Mouse (Mus musculus) hindbrain, embryonic 16.5 days (tissue): ENCODE results near the gene Gm45785. TPM values are rescaled to one million over a fixed set of nuclear protein-coding genes. Genes with fewer than 3 reads are reported as not detected.
A peak's percentile ranks its signal among the peaks of the same experiment; 100 is the strongest.

ENCODE experiments used
- ATAC-seq: fragments of 200-750 bp; cut with Nextera tagmentation; 2 replicates; pipeline ENCODE4 v1.8.0; 2017; ENCODE audit warnings: moderate TSS enrichment, moderate library complexity
- H3K27ac ChIP-seq: fragments of 300-500 bp; sonication (generic); 2 replicates; pipeline ENCODE4 v1.5.1; 2014; ENCODE audit warnings: low read depth, mild to moderate bottlenecking, control low read depth, low read length, moderate library complexity
- H3K27me3 ChIP-seq: fragments of 300-500 bp; sonication (generic); replicated peaks from 2 replicates; pipeline ENCODE4 v1.6.1; 2014; ENCODE audit warnings: low read length; ENCODE audit not compliant: control insufficient read depth, insufficient read depth
- H3K36me3 ChIP-seq: fragments of 300-500 bp; sonication (generic); 2 replicates; pipeline ENCODE4 v1.6.1; 2014; ENCODE audit warnings: mild to moderate bottlenecking, low read length, moderate library complexity, mixed read lengths; ENCODE audit not compliant: control insufficient read depth, insufficient read depth
- H3K4me1 ChIP-seq: fragments of 300-500 bp; sonication (generic); 2 replicates; pipeline ENCODE4 v1.6.1; 2014; ENCODE audit warnings: low read depth, low read length; ENCODE audit not compliant: control insufficient read depth, insufficient read depth
- H3K4me2 ChIP-seq: fragments of 300-500 bp; sonication (generic); 2 replicates; pipeline ENCODE4 v1.6.1; 2014; ENCODE audit warnings: mild to moderate bottlenecking, low read length, control low read depth, moderate library complexity
- H3K4me3 ChIP-seq: fragments of 300-500 bp; sonication (generic); 2 replicates; pipeline ENCODE4 v1.5.1; 2014; ENCODE audit warnings: mild to moderate bottlenecking, low read length, control low read depth, moderate library complexity
- H3K9ac ChIP-seq: fragments of 300-500 bp; sonication (generic); 2 replicates; pipeline ENCODE4 v1.6.1; 2014; ENCODE audit warnings: low read depth, mild to moderate bottlenecking, control low read depth, low read length, moderate library complexity
- H3K9me3 ChIP-seq: fragments of 300-500 bp; sonication (generic); 2 replicates; pipeline ENCODE4 v1.6.1; 2014; ENCODE audit warnings: mild to moderate bottlenecking, low read length, moderate library complexity; ENCODE audit not compliant: control insufficient read depth
- WGBS: fragments of 180-500 bp; shearing (Covaris S2); extraction: QIAGEN DNeasy Blood & Tissue Kit; methylation state at CpG from one replicate; pipeline ENCODE4 v1.1.7; 2014; 5-methylcytosine and 5-hydroxymethylcytosine counted together
- polyA plus RNA-seq: library from polyadenylated mRNA; unstranded; fragments of >200 nt; fragmentation: Nextera tagmentation; extraction: Ambion mirVana; gene quantifications from 2 replicates; pipeline ENCODE4 v1.2.1, GENCODE M21; 2015

Gm45785 gene
- polyA plus RNA-seq, 1 experiment from 2014 or later: not detected

GRCm38 (mm10) chr7:140860728-140861127 lies 4.6 kb upstream of the Gm45785 start:
- Histone ChIP-seq H3K27ac (no peak overlapping the region), H3K36me3 (peaks cover 39% of the 10 kb centered on the region), H3K9ac (no peak overlapping the region; the same call in 1 of the 2 replicates), H3K27me3 (no peaks in the 10 kb centered on the region), H3K9me3 (no peaks in the 10 kb centered on the region), H3K4me1 (peaks cover 20% of the 10 kb centered on the region), H3K4me3 (no peak overlapping the region), H3K4me2 (no peak overlapping the region)
- 82% methylated on average over 5 of the region's 5 CpGs for WGBS
- no peak for ATAC-seq

GRCm38 (mm10) chr7:140859997-140860396 lies 3.9 kb upstream of the Gm45785 start:
- Histone ChIP-seq H3K27ac (no peak overlapping the region), H3K9me3 (no peaks in the 10 kb centered on the region), H3K4me3 (no peak overlapping the region), H3K9ac (no peak overlapping the region), H3K4me2 (no peak overlapping the region), H3K36me3 (peaks cover 39% of the 10 kb centered on the region), H3K4me1 (peaks cover 27% of the 10 kb centered on the region), H3K27me3 (no peaks in the 10 kb centered on the region)
- WGBS: 71% methylated on average over 6 of the region's 6 CpGs
- ATAC-seq: no peak

GRCm38 (mm10) chr7:140858746-140859145 lies 2.6 kb upstream of the Gm45785 start:
- peaks cover 33% of the 10 kb centered on the region for H3K36me3 ChIP-seq
- no peak overlapping the region for H3K27ac ChIP-seq
- H3K4me1 ChIP-seq: peaks cover 29% of the 10 kb centered on the region
- WGBS: 99% methylated on average over 8 of the region's 8 CpGs
- peak overlapping the region; percentile 91; the same call in 1 of the 2 replicates for H3K9ac ChIP-seq
- H3K4me2 ChIP-seq: peak overlapping the region; percentile 97
- no peak overlapping the region; the same call in 1 of the 2 replicates for H3K4me3 ChIP-seq
- no peaks in the 10 kb centered on the region for H3K9me3 ChIP-seq
- no peaks in the 10 kb centered on the region for H3K27me3 ChIP-seq
- no peak for ATAC-seq

GRCm38 (mm10) chr7:140857550-140858505 lies 1.7 kb upstream of the Gm45785 start, which contains the start of gene Bet1l:
TSS of gene Bet1l (minus strand) at chr7:140857577.
- no peaks in the 10 kb centered on the region for H3K27me3 ChIP-seq
- 34% methylated on average over 40 of the region's 40 CpGs for WGBS
- H3K9me3 ChIP-seq: no peaks in the 10 kb centered on the region
- H3K4me3 ChIP-seq: peak within 1 kb of the TSS; percentile 89
- H3K9ac ChIP-seq: peak within 1 kb of the TSS; percentile 91
- H3K4me2 ChIP-seq: peak within 1 kb of the TSS; percentile 97
- H3K4me1 ChIP-seq: peaks cover 29% of the 10 kb centered on the region
- peak; percentile 58 for ATAC-seq
- peak within 1 kb of the TSS; percentile 95 for H3K27ac ChIP-seq
- H3K36me3 ChIP-seq: peaks cover 35% of the 10 kb centered on the region

GRCm38 (mm10) chr7:140856785-140857549 lies 836 bp upstream of the Gm45785 start, which contains the start of gene Ric8a:
TSS of gene Ric8a (plus strand) at chr7:140856957.
- WGBS: under 1% methylated on average over 50 of the region's 50 CpGs
- Histone ChIP-seq H3K4me2 (peak within 1 kb of the TSS; percentile 97), H3K27ac (peak within 1 kb of the TSS; percentile 95), H3K9me3 (no peaks in the 10 kb centered on the region), H3K9ac (peak within 1 kb of the TSS; percentile 91), H3K27me3 (no peaks in the 10 kb centered on the region), H3K4me3 (peak within 1 kb of the TSS; percentile 89), H3K4me1 (peaks cover 29% of the 10 kb centered on the region), H3K36me3 (peaks cover 33% of the 10 kb centered on the region)
- ATAC-seq: peak; percentile 84

GRCm38 (mm10) chr7:140855181-140855580 lies 950 bp downstream of the Gm45785 start:
- H3K9me3 ChIP-seq: no peaks in the 10 kb centered on the region
- peaks cover 23% of the 10 kb centered on the region for H3K36me3 ChIP-seq
- H3K9ac ChIP-seq: peak overlapping the region; percentile 91; the same call in 1 of the 2 replicates
- 82% methylated on average over 9 of the region's 9 CpGs for WGBS
- H3K4me1 ChIP-seq: peaks cover 29% of the 10 kb centered on the region
- no peak for ATAC-seq
- peak overlapping the region; percentile 89 for H3K4me3 ChIP-seq
- H3K27me3 ChIP-seq: no peaks in the 10 kb centered on the region
- H3K27ac ChIP-seq: no peak overlapping the region
- peak overlapping the region; percentile 97 for H3K4me2 ChIP-seq

GRCm38 (mm10) chr7:140854483-140854882 lies 1.6 kb downstream of the Gm45785 start:
- Histone ChIP-seq H3K9ac (no peak overlapping the region), H3K27me3 (no peaks in the 10 kb centered on the region), H3K36me3 (peaks cover 20% of the 10 kb centered on the region), H3K9me3 (no peaks in the 10 kb centered on the region), H3K27ac (no peak overlapping the region), H3K4me1 (peaks cover 27% of the 10 kb centered on the region), H3K4me2 (no peak overlapping the region), H3K4me3 (no peak overlapping the region)
- WGBS: 95% methylated on average over 18 of the region's 18 CpGs
- no peak for ATAC-seq

- Histone ChIP-seq H3K4me3 (no peak overlapping the region), H3K9ac (no peak overlapping the region), H3K4me2 (no peak overlapping the region), H3K9me3 (no peaks in the 10 kb centered on the region), H3K27ac (no peak overlapping the region), H3K27me3 (no peaks in the 10 kb centered on the region), H3K36me3 (peaks cover 18% of the 10 kb centered on the region), H3K4me1 (peaks cover 16% of the 10 kb centered on the region)
- WGBS: 87% methylated on average over 9 of the region's 9 CpGs
- no peak for ATAC-seq
Measured at GRCm38 (mm10) chr7:140853386-140853785, 2.7 kb downstream of the Gm45785 start.

GRCm38 (mm10) chr7:140851916-140852315 lies 4.2 kb downstream of the Gm45785 start:
- ATAC-seq: no peak
- H3K27ac ChIP-seq: no peak overlapping the region
- H3K36me3 ChIP-seq: peaks cover 18% of the 10 kb centered on the region
- H3K4me1 ChIP-seq: peaks cover 8% of the 10 kb centered on the region
- no peaks in the 10 kb centered on the region for H3K27me3 ChIP-seq
- WGBS: 93% methylated on average over 4 of the region's 4 CpGs
- H3K9ac ChIP-seq: no peak overlapping the region
- H3K9me3 ChIP-seq: no peaks in the 10 kb centered on the region
- no peak overlapping the region for H3K4me2 ChIP-seq
- H3K4me3 ChIP-seq: no peak overlapping the region
